ENCODE assay signal across 24 mouse cellular contexts in the genomic region with DNA sequence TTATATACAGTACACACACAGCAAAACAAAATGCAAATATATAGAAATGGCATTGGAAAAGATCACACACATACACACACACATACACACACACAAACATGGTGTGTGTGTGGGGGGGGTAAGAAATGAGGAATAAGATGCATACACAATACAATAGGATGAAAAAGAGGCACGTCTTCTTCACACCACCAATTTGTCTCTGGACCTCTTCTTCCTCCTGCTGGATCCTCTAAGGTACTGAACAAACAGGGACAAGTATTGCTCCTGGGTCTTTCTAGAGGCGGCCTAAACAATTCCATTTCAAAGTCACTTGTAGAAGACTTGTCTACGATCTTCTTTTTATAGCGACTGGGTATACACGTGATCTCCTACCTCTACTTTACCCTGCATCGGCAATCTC.
"Had no signal": no experiment of that assay in that cellular context is flagged by ENCODE, and none has a peak within 500 bp of the region (broad histone marks: within the 10 kb centered on the region; RNA-seq: fewer than 3 reads in every experiment).

No protein-coding gene starts in this region.

- H3K9me3 ChIP-seq: heart, embryonic 10.5 days; heart, embryonic 12.5 days; hindbrain, embryonic 10.5 days; hindbrain, embryonic 12.5 days; intestine, embryonic 15.5 days; limb, embryonic 13.5 days; limb, embryonic 15.5 days; liver, embryonic 12.5 days had no signal

- H3K9ac ChIP-seq: heart, embryonic 12.5 days; hindbrain, embryonic 12.5 days; hindbrain, embryonic 14.5 days; intestine, embryonic 15.5 days; limb, embryonic 13.5 days; limb, embryonic 15.5 days; liver, embryonic 12.5 days; liver, embryonic 14.5 days had no signal

- DNase-seq: gastrocnemius, postnatal 14 days; heart, postnatal 14 days; heart, postnatal 4 days; kidney, adult 18-20 months; kidney, adult 8-10 months; kidney, postnatal 10 days; kidney, postnatal 25 days; kidney, postnatal 4 days; layer of hippocampus, adult 9-11 months; layer of hippocampus, postnatal 36 days; left cerebral cortex, postnatal 4 days had no signal

- H3K4me1 ChIP-seq: heart, embryonic 12.5 days; hindbrain, embryonic 10.5 days; hindbrain, embryonic 12.5 days; intestine, embryonic 15.5 days; limb, embryonic 13.5 days; limb, embryonic 15.5 days; liver, embryonic 12.5 days had no signal

- H3K27ac ChIP-seq: heart, embryonic 10.5 days; hindbrain, embryonic 10.5 days; hindbrain, embryonic 12.5 days; hindbrain, embryonic 14.5 days; intestine, embryonic 15.5 days; layer of hippocampus, adult 2 months; limb, embryonic 13.5 days; limb, embryonic 15.5 days; liver, embryonic 12.5 days; liver, embryonic 14.5 days had no signal

- H3K4me2 ChIP-seq: heart, embryonic 12.5 days; hindbrain, embryonic 12.5 days; hindbrain, embryonic 14.5 days; intestine, embryonic 15.5 days; limb, embryonic 13.5 days; limb, embryonic 15.5 days; liver, embryonic 12.5 days had no signal

- H3K4me3 ChIP-seq: heart, embryonic 10.5 days; heart, embryonic 12.5 days; hindbrain, embryonic 10.5 days; hindbrain, embryonic 12.5 days; intestine, embryonic 15.5 days; layer of hippocampus, adult 2 months; limb, embryonic 13.5 days; limb, embryonic 15.5 days; liver, embryonic 12.5 days had no signal

- H3K27me3 ChIP-seq: heart, embryonic 12.5 days; hindbrain, embryonic 12.5 days; intestine, embryonic 15.5 days; limb, embryonic 13.5 days; limb, embryonic 15.5 days; liver, embryonic 12.5 days had no signal

- H3K36me3 ChIP-seq: heart, embryonic 12.5 days; intestine, embryonic 15.5 days; limb, embryonic 15.5 days; liver, embryonic 12.5 days had no signal

- ATAC-seq: hindbrain, embryonic 16.5 days; inflammation-experienced regulatory T-cells, adult 6 months; intestine, embryonic 15.5 days; liver, embryonic 12.5 days had no signal
